Mouse (Mus musculus) myocyte (in vitro differentiated cells): Measurements from ENCODE around the gene Hecw2. TPM values are rescaled to one million over a fixed set of nuclear protein-coding genes. Genes with fewer than 3 reads are reported as not detected.

Source experiments
- H3K27me3 ChIP-seq: one replicate; pipeline ENCODE4 v1.6.1; 2011; ENCODE audit not compliant: control insufficient read depth, insufficient read depth, insufficient read length
- H3K36me3 ChIP-seq: one replicate; pipeline ENCODE4 v1.6.1; 2011; ENCODE audit not compliant: control insufficient read depth, insufficient read depth
- H3K4me2 ChIP-seq: one replicate; pipeline ENCODE4 v1.6.1; 2011; ENCODE audit warnings: low read depth, control low read depth
- H3K4me3 ChIP-seq: one replicate; pipeline ENCODE4 v1.5.1; 2011; ENCODE audit warnings: mild to moderate bottlenecking, control low read depth, moderate library complexity
- H3K79me2 ChIP-seq: one replicate; pipeline ENCODE4 v1.6.1; 2011; ENCODE audit not compliant: control insufficient read depth, insufficient read depth
- H3ac ChIP-seq: one replicate; pipeline ENCODE4 v1.6.1; 2011; ENCODE audit not compliant: control insufficient read depth, insufficient read length
- CEBPB ChIP-seq: IDR thresholded peaks from 2 replicates; pipeline ENCODE4 v1.6.1; 2011; ENCODE audit warnings: mild to moderate bottlenecking, moderate library complexity; ENCODE audit not compliant: poor library complexity, insufficient read depth, severe bottlenecking
- E2F4 ChIP-seq: IDR thresholded peaks from one replicate; pipeline ENCODE4 v1.6.1; 2011; ENCODE audit warnings: mild to moderate bottlenecking, control low read depth, moderate library complexity; ENCODE audit not compliant: insufficient read depth
- MAX ChIP-seq: IDR thresholded peaks from one replicate; pipeline ENCODE4 v1.6.1; 2011; ENCODE audit warnings: low read depth, mild to moderate bottlenecking, control low read depth
- MYOD1 ChIP-seq, 3 experiments: IDR thresholded peaks; one replicate each; pipeline ENCODE4 v1.6.1; 2011; ENCODE audit warnings: control low read depth in 2 of 3, low read depth in 2 of 3, mild to moderate bottlenecking in 2 of 3, moderate library complexity in 1 of 3; ENCODE audit not compliant: insufficient read length in 2 of 3, control insufficient read depth in 1 of 3
- MYOG ChIP-seq, 3 experiments: IDR thresholded peaks; one replicate each; pipeline ENCODE4 v1.6.1; 2011; ENCODE audit warnings: control low read depth in 2 of 3, low read depth in 2 of 3, mild to moderate bottlenecking in 2 of 3; ENCODE audit not compliant: insufficient read length in 2 of 3, control insufficient read depth in 1 of 3, insufficient read depth in 1 of 3
- POLR2A ChIP-seq: IDR thresholded peaks from one replicate; pipeline ENCODE4 v1.6.1; 2011; ENCODE audit warnings: low read depth, mild to moderate bottlenecking, control low read depth, moderate library complexity; ENCODE audit not compliant: insufficient read length
- POLR2AphosphoS2 ChIP-seq: IDR thresholded peaks from one replicate; pipeline ENCODE4 v1.6.1; 2011; ENCODE audit warnings: low read depth, control low read depth; ENCODE audit not compliant: insufficient read length
- REST ChIP-seq: IDR thresholded peaks from one replicate; pipeline ENCODE4 v1.6.1; 2011; ENCODE audit warnings: mild to moderate bottlenecking, control low read depth, moderate library complexity; ENCODE audit not compliant: insufficient read depth, insufficient read length
- SRF ChIP-seq: IDR thresholded peaks from one replicate; pipeline ENCODE4 v1.6.1; 2011; ENCODE audit warnings: low read depth; ENCODE audit not compliant: control insufficient read depth, insufficient read length
- TCF12 ChIP-seq: IDR thresholded peaks from one replicate; pipeline ENCODE4 v1.6.1; 2011; ENCODE audit warnings: mild to moderate bottlenecking, control low read depth; ENCODE audit not compliant: poor library complexity, insufficient read depth, severe bottlenecking
- TCF3 ChIP-seq: IDR thresholded peaks from one replicate; pipeline ENCODE4 v1.6.1; 2011; ENCODE audit warnings: low read depth, control low read depth; ENCODE audit not compliant: insufficient read length
- USF1 ChIP-seq: IDR thresholded peaks from one replicate; pipeline ENCODE4 v1.6.1; 2011; ENCODE audit warnings: low read depth, mild to moderate bottlenecking, control low read depth, moderate library complexity
- polyA plus RNA-seq: library from polyadenylated mRNA; unstranded; fragments of >200 nt; fragmentation: generic; extraction: Trizol; gene quantifications from one replicate; pipeline ENCODE4 v1.2.1, GENCODE M21; 2012; ENCODE audit warnings: missing spikeins

Gene Hecw2
- polyA plus RNA-seq, 1 experiment = 4.6 TPM

GRCm38 (mm10) chr1:54133802-54134436, 61.0 kb downstream of the Hecw2 start:
- no peak overlapping the region for H3ac ChIP-seq
- H3K4me2 ChIP-seq = no peak overlapping the region
- H3K4me3 ChIP-seq = no peak overlapping the region
- TF ChIP-seq TCF12 (no peak), POLR2AphosphoS2 (no peak), SRF (no peak), TCF3 (no peak), MYOD1 (IDR thresholded peaks at IDR 0.05; ENCODE audit: control insufficient read depth in 1 of 3, insufficient read length in 2 of 3, low read depth in 2 of 3) (no peak), MAX (no peak), USF1 (no peak), E2F4 (no peak)
- H3K36me3 ChIP-seq = no peaks in the 10 kb centered on the region
- no peaks in the 10 kb centered on the region for H3K79me2 ChIP-seq
- H3K27me3 ChIP-seq = no peaks in the 10 kb centered on the region

- H3ac ChIP-seq = no peak overlapping the region
- no peaks in the 10 kb centered on the region for H3K36me3 ChIP-seq
These were observed 66.1 kb downstream of the Hecw2 start for GRCm38 (mm10) chr1:54128714-54129431.

GRCm38 (mm10) chr1:54126991-54127742, 67.8 kb downstream of the Hecw2 start:
- TF ChIP-seq TCF3 (no peak), TCF12 (no peak), POLR2A (no peak), CEBPB (no peak), MYOD1 (IDR thresholded peaks at IDR 0.05; ENCODE audit: control insufficient read depth in 1 of 3, insufficient read length in 2 of 3, low read depth in 2 of 3) (no peak)
- H3ac ChIP-seq = no peak overlapping the region
- H3K27me3 ChIP-seq = no peaks in the 10 kb centered on the region
- H3K4me2 ChIP-seq = peak overlapping the region; percentile 70
- H3K79me2 ChIP-seq = no peaks in the 10 kb centered on the region
- H3K36me3 ChIP-seq = no peaks in the 10 kb centered on the region
- no peak overlapping the region for H3K4me3 ChIP-seq

More at GRCm38 (mm10) chr1:54128714-54129431, 66.1 kb downstream of the Hecw2 start:
- TF ChIP-seq TCF12 = no peak
- TF ChIP-seq MYOD1 (IDR thresholded peaks at IDR 0.05; ENCODE audit: control insufficient read depth in 1 of 3, insufficient read length in 2 of 3, low read depth in 2 of 3) = no peak
- TF ChIP-seq CEBPB = peak; percentile 95
- TF ChIP-seq MYOG (IDR thresholded peaks at IDR 0.05; ENCODE audit: control insufficient read depth in 1 of 3, insufficient read depth in 1 of 3, insufficient read length in 2 of 3, low read depth in 2 of 3) = no peak
- peak; percentile 78 for TF ChIP-seq MAX
- no peaks in the 10 kb centered on the region for H3K27me3 ChIP-seq
- H3K4me3 ChIP-seq = no peak overlapping the region
- H3K79me2 ChIP-seq = no peaks in the 10 kb centered on the region
- peak overlapping the region; percentile 70 for H3K4me2 ChIP-seq

- Histone ChIP-seq H3K27me3 (no peaks in the 10 kb centered on the region), H3K36me3 (no peaks in the 10 kb centered on the region), H3K4me3 (no peak overlapping the region), H3ac (no peak overlapping the region), H3K79me2 (no peaks in the 10 kb centered on the region), H3K4me2 (no peak overlapping the region)
- TF ChIP-seq TCF12 = no peak
- no peak for TF ChIP-seq TCF3
- TF ChIP-seq USF1 = no peak
- TF ChIP-seq CEBPB = no peak
- TF ChIP-seq E2F4 = no peak
- no peak for TF ChIP-seq POLR2A
- no peak for TF ChIP-seq SRF
- TF ChIP-seq MAX = no peak
- no peak for TF ChIP-seq POLR2AphosphoS2
- no peak for TF ChIP-seq REST
- TF ChIP-seq MYOD1 (IDR thresholded peaks at IDR 0.05; ENCODE audit: control insufficient read depth in 1 of 3, insufficient read length in 2 of 3, low read depth in 2 of 3) = no peak
- no peak for TF ChIP-seq MYOG (IDR thresholded peaks at IDR 0.05; ENCODE audit: control insufficient read depth in 1 of 3, insufficient read depth in 1 of 3, insufficient read length in 2 of 3, low read depth in 2 of 3)
These were observed 72.4 kb downstream of the Hecw2 start for GRCm38 (mm10) chr1:54122551-54122950.
